Mouse (Mus musculus): ENCODE measurements around the gene Kif23. TPM values are rescaled to one million over a fixed set of nuclear protein-coding genes. Genes with fewer than 3 reads are reported as not detected.
A peak's percentile ranks its signal among the peaks of the same experiment; 100 is the strongest.

Gene Kif23
- polyA plus RNA-seq, 1 experiment = 1.4 TPM

DNA sequence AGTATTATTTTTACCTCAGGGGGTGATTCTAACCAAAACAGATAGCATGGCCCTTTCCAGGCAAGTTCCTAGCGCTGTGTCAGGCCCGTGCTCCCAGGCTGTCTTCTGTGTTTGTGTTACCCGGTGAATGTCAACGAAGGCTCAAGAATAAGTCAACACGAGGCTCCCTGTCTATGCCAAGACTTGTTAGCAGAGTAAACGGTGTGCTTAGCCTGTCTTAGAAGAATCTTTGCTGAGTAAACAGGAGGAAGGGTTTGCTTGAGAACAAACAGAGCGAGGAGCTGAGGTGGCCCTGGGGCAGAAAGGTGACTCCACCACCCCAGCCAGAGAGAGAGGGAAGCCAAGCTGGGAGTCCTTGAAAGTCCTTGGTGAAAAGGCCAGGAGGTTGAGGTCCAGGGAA lies 42.4 kb downstream of the Kif23 start:
- Histone ChIP-seq H3K27ac (ENCODE audit: insufficient read depth, low read depth, low read length) (no peak overlapping the region), H3K27me3 (replicated peaks; ENCODE audit: control insufficient read depth, insufficient read depth, low read length) (no peaks in the 10 kb centered on the region), H3K4me3 (ENCODE audit: insufficient read depth, low read depth, low read length) (no peak overlapping the region), H3K36me3 (ENCODE audit: control insufficient read depth, insufficient read depth, low read length) (no peaks in the 10 kb centered on the region), H3K4me1 (ENCODE audit: control insufficient read depth, insufficient read depth, low read length) (no peaks in the 10 kb centered on the region)
- WGBS = 42% methylated on average over 7 of the region's 7 CpGs
- DNase-seq = no peak
- TF ChIP-seq POLR2A (IDR thresholded peaks at IDR 0.05; ENCODE audit: low read depth, low read length) (no peak), CTCF (conservative IDR thresholded peaks at IDR 0.05; ENCODE audit: insufficient read depth, insufficient read length, low read depth, low read length) (no peak)

DNA sequence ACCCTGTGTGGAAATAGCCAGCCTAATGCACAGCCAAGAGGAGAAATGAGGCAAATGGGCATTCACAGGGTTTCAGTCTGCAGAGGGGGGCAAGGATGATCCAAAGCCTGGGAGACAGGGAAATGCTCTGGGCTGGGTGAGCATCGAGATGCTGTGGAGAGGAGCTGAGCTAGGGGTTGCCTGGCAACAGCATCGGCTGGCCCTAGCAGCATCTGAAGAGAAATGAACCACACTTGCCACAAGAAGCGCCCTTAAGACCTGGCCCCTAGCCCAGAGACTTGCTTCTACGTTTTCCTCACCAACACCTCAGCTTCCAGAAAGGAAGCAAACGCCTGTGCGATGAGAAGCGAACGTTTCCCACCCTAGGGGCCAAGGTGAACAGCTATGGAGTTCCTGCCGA lies 44.1 kb downstream of the Kif23 start:
- WGBS = 58% methylated on average over 9 of the region's 9 CpGs

DNA sequence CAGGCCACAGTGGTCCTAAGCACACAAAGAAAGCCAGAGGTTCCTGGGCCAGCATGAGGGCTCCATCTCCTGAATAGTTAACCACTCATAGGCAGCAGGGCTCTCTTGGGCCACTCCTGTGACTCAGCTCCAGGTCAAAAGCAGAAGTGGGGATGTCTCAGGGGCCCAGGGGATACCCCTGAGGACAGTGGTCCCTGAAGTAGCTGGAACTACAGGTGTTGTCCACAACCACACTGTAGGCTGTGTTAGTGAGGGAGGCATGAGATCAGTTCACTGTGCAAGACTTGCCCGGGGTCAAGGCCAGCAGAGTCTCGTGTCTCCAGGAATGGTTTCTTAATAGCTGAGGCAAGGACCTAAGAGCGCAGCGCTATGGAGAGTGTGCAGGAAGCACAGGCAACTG lies 45.0 kb downstream of the Kif23 start:
- Histone ChIP-seq H3K27ac (ENCODE audit: insufficient read depth, low read depth, low read length) (no peak overlapping the region), H3K27me3 (replicated peaks; ENCODE audit: control insufficient read depth, insufficient read depth, low read length) (no peaks in the 10 kb centered on the region), H3K4me3 (ENCODE audit: insufficient read depth, low read depth, low read length) (no peak overlapping the region), H3K36me3 (ENCODE audit: control insufficient read depth, insufficient read depth, low read length) (no peaks in the 10 kb centered on the region), H3K4me1 (ENCODE audit: control insufficient read depth, insufficient read depth, low read length) (no peaks in the 10 kb centered on the region; the same call in 1 of the 2 replicates)
- no peak for TF ChIP-seq POLR2A (IDR thresholded peaks at IDR 0.05; ENCODE audit: low read depth, low read length)
- TF ChIP-seq CTCF (conservative IDR thresholded peaks at IDR 0.05; ENCODE audit: insufficient read depth, insufficient read length, low read depth, low read length) = no peak
- no peak for DNase-seq
- WGBS = 81% methylated on average over 4 of the region's 4 CpGs

More for the DNA sequence above, 44.1 kb downstream of the Kif23 start:
- no peak overlapping the region for H3K4me3 ChIP-seq (ENCODE audit: insufficient read depth, low read depth, low read length)
- no peak overlapping the region for H3K27ac ChIP-seq (ENCODE audit: insufficient read depth, low read depth, low read length)
- H3K27me3 ChIP-seq (replicated peaks; ENCODE audit: control insufficient read depth, insufficient read depth, low read length) = no peaks in the 10 kb centered on the region
- no peaks in the 10 kb centered on the region for H3K36me3 ChIP-seq (ENCODE audit: control insufficient read depth, insufficient read depth, low read length)
- no peak for TF ChIP-seq POLR2A (IDR thresholded peaks at IDR 0.05; ENCODE audit: low read depth, low read length)
- no peak for TF ChIP-seq CTCF (conservative IDR thresholded peaks at IDR 0.05; ENCODE audit: insufficient read depth, insufficient read length, low read depth, low read length)
- no peak for DNase-seq
- no peaks in the 10 kb centered on the region for H3K4me1 ChIP-seq (ENCODE audit: control insufficient read depth, insufficient read depth, low read length)

DNA sequence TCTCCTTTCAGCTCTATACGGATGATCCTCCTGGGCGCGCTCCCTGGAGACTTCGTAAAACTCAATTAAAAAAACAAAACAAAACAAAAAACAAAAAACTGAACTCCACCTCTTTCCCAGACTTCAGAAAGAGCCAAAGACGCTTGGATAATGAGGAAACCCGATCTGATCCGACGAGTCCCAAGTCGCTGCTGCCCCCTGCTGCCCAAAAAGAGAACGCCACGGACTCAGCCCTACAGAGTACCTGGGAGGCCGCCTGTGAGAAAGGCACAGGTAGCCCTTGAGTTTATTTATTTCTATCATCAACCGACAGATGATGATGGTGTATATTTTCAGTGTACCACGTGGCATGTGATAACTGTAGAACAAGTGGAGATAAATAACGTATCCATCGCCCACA lies 46.8 kb downstream of the Kif23 start:
- DNase-seq = peak; percentile 89

DNA sequence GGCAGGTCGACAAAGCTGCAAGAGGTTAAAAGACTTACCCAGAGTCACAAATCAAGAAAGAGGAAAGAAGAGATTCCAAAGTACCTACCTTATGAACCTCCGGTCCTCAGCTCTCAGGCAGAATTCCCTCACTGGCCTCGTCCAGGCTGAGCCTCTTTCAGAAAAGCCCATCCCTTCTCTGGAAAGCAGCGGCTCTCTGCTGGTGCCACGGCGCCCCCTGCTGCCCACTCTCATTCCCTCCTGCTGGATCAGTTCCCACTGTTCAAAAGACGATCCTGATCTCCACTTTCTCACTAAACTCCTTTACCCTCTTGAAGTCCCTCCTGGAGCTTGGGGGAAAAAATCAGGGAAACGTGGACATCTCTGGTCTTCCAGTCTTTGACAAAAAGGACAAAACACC lies 48.2 kb downstream of the Kif23 start:
- DNase-seq = peak; percentile 81
- H3K27me3 ChIP-seq (replicated peaks; ENCODE audit: control insufficient read depth, insufficient read depth, low read length) = no peaks in the 10 kb centered on the region
- 3% methylated on average over 7 of the region's 8 CpGs for WGBS

More for the DNA sequence above, 46.8 kb downstream of the Kif23 start:
- no peaks in the 10 kb centered on the region for H3K27me3 ChIP-seq (replicated peaks; ENCODE audit: control insufficient read depth, insufficient read depth, low read length)
- H3K36me3 ChIP-seq (ENCODE audit: control insufficient read depth, insufficient read depth, low read length) = no peaks in the 10 kb centered on the region
- no peak overlapping the region for H3K27ac ChIP-seq (ENCODE audit: insufficient read depth, low read depth, low read length)
- no peak overlapping the region for H3K4me3 ChIP-seq (ENCODE audit: insufficient read depth, low read depth, low read length)
- H3K4me1 ChIP-seq (ENCODE audit: control insufficient read depth, insufficient read depth, low read length) = no peaks in the 10 kb centered on the region; the same call in 1 of the 2 replicates
- WGBS = 8% methylated on average over 16 of the region's 16 CpGs
- TF ChIP-seq POLR2A (IDR thresholded peaks at IDR 0.05; ENCODE audit: low read depth, low read length) (no peak), CTCF (conservative IDR thresholded peaks at IDR 0.05; ENCODE audit: insufficient read depth, insufficient read length, low read depth, low read length) (peak; percentile 84)

DNA sequence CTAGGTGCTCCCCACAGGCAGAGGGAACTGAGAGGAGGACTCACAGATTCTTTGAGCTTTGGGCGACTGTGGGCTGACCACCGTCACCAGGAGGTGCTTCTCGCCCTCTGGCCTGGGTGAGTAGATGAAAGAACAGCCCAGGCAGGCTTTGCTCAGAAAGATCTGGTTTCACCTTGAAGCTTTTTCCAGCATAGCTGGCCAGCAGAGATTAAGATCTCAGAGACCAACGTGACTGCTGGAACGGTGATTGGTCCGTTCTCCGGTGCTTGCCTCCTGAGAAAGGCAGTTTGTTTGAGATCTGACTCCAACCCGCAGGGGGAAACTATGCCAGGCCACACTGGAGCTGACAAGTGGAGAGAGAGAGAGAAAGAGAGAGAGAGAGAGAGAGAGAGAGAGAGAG lies 51.6 kb downstream of the Kif23 start:
- 60% methylated on average over 8 of the region's 8 CpGs for WGBS
- Histone ChIP-seq H3K36me3 (ENCODE audit: control insufficient read depth, insufficient read depth, low read length) (no peaks in the 10 kb centered on the region), H3K27me3 (replicated peaks; ENCODE audit: control insufficient read depth, insufficient read depth, low read length) (no peaks in the 10 kb centered on the region), H3K4me1 (ENCODE audit: control insufficient read depth, insufficient read depth, low read length) (no peaks in the 10 kb centered on the region; the same call in 1 of the 2 replicates), H3K27ac (ENCODE audit: insufficient read depth, low read depth, low read length) (peak overlapping the region; percentile 90), H3K4me3 (ENCODE audit: insufficient read depth, low read depth, low read length) (no peak overlapping the region)
- DNase-seq = peak; percentile 77
- no peak for TF ChIP-seq CTCF (conservative IDR thresholded peaks at IDR 0.05; ENCODE audit: insufficient read depth, insufficient read length, low read depth, low read length)
- no peak for TF ChIP-seq POLR2A (IDR thresholded peaks at IDR 0.05; ENCODE audit: low read depth, low read length)

More for the DNA sequence above, 48.2 kb downstream of the Kif23 start:
- Histone ChIP-seq H3K27ac (ENCODE audit: insufficient read depth, low read depth, low read length) (no peak overlapping the region), H3K4me1 (ENCODE audit: control insufficient read depth, insufficient read depth, low read length) (no peaks in the 10 kb centered on the region; the same call in 1 of the 2 replicates), H3K36me3 (ENCODE audit: control insufficient read depth, insufficient read depth, low read length) (no peaks in the 10 kb centered on the region), H3K4me3 (ENCODE audit: insufficient read depth, low read depth, low read length) (no peak overlapping the region)
- TF ChIP-seq CTCF (conservative IDR thresholded peaks at IDR 0.05; ENCODE audit: insufficient read depth, insufficient read length, low read depth, low read length) = peak; percentile 88
- no peak for TF ChIP-seq POLR2A (IDR thresholded peaks at IDR 0.05; ENCODE audit: low read depth, low read length)

DNA sequence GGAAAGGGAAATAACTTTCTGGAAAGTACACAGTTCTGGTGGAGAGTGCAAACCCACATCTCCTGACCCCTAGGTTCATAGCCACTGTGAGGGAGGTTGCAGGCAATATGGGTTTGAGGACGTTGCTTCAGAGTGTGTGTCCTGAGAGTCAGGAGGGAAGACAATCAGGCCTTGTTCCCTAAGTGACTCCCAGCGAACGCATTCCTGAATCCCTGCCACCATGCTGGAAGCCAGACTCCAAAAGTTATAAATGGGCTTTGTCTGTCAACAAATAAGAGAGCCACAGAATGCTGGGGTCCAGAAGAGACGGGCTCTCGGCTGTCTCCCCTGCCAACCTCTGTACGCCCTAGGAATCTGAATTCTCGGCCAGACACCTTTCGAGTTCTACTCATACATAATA lies 56.7 kb downstream of the Kif23 start:
- 80% methylated on average over 8 of the region's 8 CpGs for WGBS
- no peak for DNase-seq
- no peaks in the 10 kb centered on the region for H3K27me3 ChIP-seq (replicated peaks; ENCODE audit: control insufficient read depth, insufficient read depth, low read length)
- no peaks in the 10 kb centered on the region for H3K36me3 ChIP-seq (ENCODE audit: control insufficient read depth, insufficient read depth, low read length)
- no peak overlapping the region for H3K27ac ChIP-seq (ENCODE audit: insufficient read depth, low read depth, low read length)
- TF ChIP-seq POLR2A (IDR thresholded peaks at IDR 0.05; ENCODE audit: low read depth, low read length) = no peak
- TF ChIP-seq CTCF (conservative IDR thresholded peaks at IDR 0.05; ENCODE audit: insufficient read depth, insufficient read length, low read depth, low read length) = no peak
- H3K4me3 ChIP-seq (ENCODE audit: insufficient read depth, low read depth, low read length) = no peak overlapping the region
- no peaks in the 10 kb centered on the region for H3K4me1 ChIP-seq (ENCODE audit: control insufficient read depth, insufficient read depth, low read length)
